Mouse (Mus musculus) kidney, postnatal 0 days (tissue): ENCODE results near the gene Far2. TPM values are rescaled to one million over a fixed set of nuclear protein-coding genes. Genes with fewer than 3 reads are reported as not detected.
A peak's percentile ranks its signal among the peaks of the same experiment; 100 is the strongest.

ENCODE experiments used
- ATAC-seq: fragments of 200-750 bp; cut with Nextera tagmentation; replicated peaks from 2 replicates; pipeline ENCODE4 v1.8.0; 2017; ENCODE audit warnings: low read depth, moderate number of reproducible peaks, moderate TSS enrichment, moderate library complexity; ENCODE audit not compliant: low FRiP score
- DNase-seq: peaks from one replicate; pipeline ENCODE4 v3.0.0-alpha.2; 2016; ENCODE audit warnings: low spot score
- H3K27ac ChIP-seq: fragments of 300-500 bp; sonication (generic); 2 replicates; pipeline ENCODE4 v1.5.1; 2014; ENCODE audit warnings: mild to moderate bottlenecking
- H3K27me3 ChIP-seq: fragments of 300-500 bp; sonication (generic); 2 replicates; pipeline ENCODE4 v1.6.1; 2014; ENCODE audit warnings: low read length, mixed read lengths; ENCODE audit not compliant: insufficient read depth
- H3K36me3 ChIP-seq: fragments of 300-500 bp; sonication (generic); 2 replicates; pipeline ENCODE4 v1.6.1; 2014; ENCODE audit warnings: low read length, mixed read lengths; ENCODE audit not compliant: insufficient read depth
- H3K4me1 ChIP-seq: fragments of 300-500 bp; sonication (generic); replicated peaks from 2 replicates; pipeline ENCODE4 v1.6.1; 2014; ENCODE audit warnings: antibody characterized with exemption, low read length, mixed read lengths; ENCODE audit not compliant: insufficient read depth
- H3K4me2 ChIP-seq: fragments of 300-500 bp; sonication (generic); 2 replicates; pipeline ENCODE4 v1.6.1; 2014; ENCODE audit warnings: mild to moderate bottlenecking, low read length, moderate library complexity, mixed read lengths
- H3K4me3 ChIP-seq: fragments of 300-500 bp; sonication (generic); replicated peaks from 2 replicates; pipeline ENCODE4 v1.5.1; 2014; ENCODE audit warnings: low read depth, low read length
- H3K9ac ChIP-seq: fragments of 300-500 bp; sonication (generic); 2 replicates; pipeline ENCODE4 v1.6.1; 2014; ENCODE audit warnings: low read depth, low read length
- H3K9me3 ChIP-seq: fragments of 300-500 bp; sonication (generic); replicated peaks from 2 replicates; pipeline ENCODE4 v1.6.1; 2016; ENCODE audit warnings: low read length, inconsistent platforms, mixed read lengths
- CTCF ChIP-seq: IDR thresholded peaks from 2 replicates; pipeline ENCODE4 v1.5.1; 2016; ENCODE audit warnings: antibody characterized with exemption, low read depth, mild to moderate bottlenecking, moderate library complexity
- WGBS: fragments of 180-500 bp; shearing (Covaris S2); extraction: QIAGEN DNeasy Blood & Tissue Kit; methylation state at CpG from one replicate; pipeline ENCODE4 v1.1.7; 2014; 5-methylcytosine and 5-hydroxymethylcytosine counted together
- polyA plus RNA-seq: library from polyadenylated mRNA; unstranded; fragments of >200 nt; fragmentation: Nextera tagmentation; extraction: Ambion mirVana; gene quantifications from 2 replicates; pipeline ENCODE4 v1.2.1, GENCODE M21; 2015

Gene Far2
- polyA plus RNA-seq, 1 experiment from 2014 or later: 3.2 TPM

- 41% methylated on average over 3 of the region's 3 CpGs for WGBS
- Histone ChIP-seq H3K4me3 (no peak overlapping the region), H3K4me2 (no peak overlapping the region), H3K27ac (no peak overlapping the region), H3K27me3 (no peaks in the 10 kb centered on the region), H3K36me3 (no peaks in the 10 kb centered on the region), H3K4me1 (no peaks in the 10 kb centered on the region), H3K9ac (no peak overlapping the region), H3K9me3 (no peaks in the 10 kb centered on the region)
- DNase-seq: peak; percentile 11
- TF ChIP-seq CTCF: no peak
- no peak for ATAC-seq
Measured at GRCm38 (mm10) chr6:148172904-148173303, 125.8 kb downstream of the Far2 start.

GRCm38 (mm10) chr6:148185694-148186093 lies 138.6 kb downstream of the Far2 start:
- ATAC-seq (no peak), DNase-seq (no peak)
- Histone ChIP-seq H3K9me3 (no peaks in the 10 kb centered on the region), H3K4me1 (no peaks in the 10 kb centered on the region), H3K36me3 (peaks cover 55% of the 10 kb centered on the region), H3K4me2 (no peak overlapping the region), H3K4me3 (no peak overlapping the region), H3K9ac (no peak overlapping the region), H3K27me3 (no peaks in the 10 kb centered on the region), H3K27ac (no peak overlapping the region)
- 94% methylated on average over 1 of the region's 1 CpGs for WGBS
- TF ChIP-seq CTCF: no peak

GRCm38 (mm10) chr6:148193972-148194701 lies 147.1 kb downstream of the Far2 start:
- WGBS: 72% methylated on average over 6 of the region's 6 CpGs
- Histone ChIP-seq H3K27ac (0 out of 2 replicates have a peak overlapping the region, but pooled peaks have one; percentile 0), H3K27me3 (no peaks in the 10 kb centered on the region), H3K4me2 (no peak overlapping the region), H3K4me3 (no peak overlapping the region), H3K9me3 (no peaks in the 10 kb centered on the region), H3K4me1 (no peaks in the 10 kb centered on the region), H3K36me3 (peaks cover 28% of the 10 kb centered on the region), H3K9ac (no peak overlapping the region)
- no peak for DNase-seq
- ATAC-seq: no peak
- TF ChIP-seq CTCF: no peak

- TF ChIP-seq CTCF: no peak
- no peak overlapping the region for H3K4me2 ChIP-seq
- WGBS: 69% methylated on average over 2 of the region's 2 CpGs
- no peak for ATAC-seq
- no peaks in the 10 kb centered on the region for H3K9me3 ChIP-seq
- no peak overlapping the region for H3K9ac ChIP-seq
- H3K27me3 ChIP-seq: no peaks in the 10 kb centered on the region
- peaks cover 33% of the 10 kb centered on the region for H3K36me3 ChIP-seq
- H3K4me1 ChIP-seq: no peaks in the 10 kb centered on the region
- no peak overlapping the region for H3K27ac ChIP-seq
- no peak overlapping the region for H3K4me3 ChIP-seq
- no peak for DNase-seq
Measured at GRCm38 (mm10) chr6:148199177-148199576, 152.1 kb downstream of the Far2 start.

- peaks cover 35% of the 10 kb centered on the region for H3K36me3 ChIP-seq
- no peak overlapping the region for H3K27ac ChIP-seq
Measured at GRCm38 (mm10) chr6:148199729-148200128, 152.7 kb downstream of the Far2 start.

GRCm38 (mm10) chr6:148205134-148205533 lies 158.1 kb downstream of the Far2 start:
- H3K4me3 ChIP-seq: no peak overlapping the region
- H3K27me3 ChIP-seq: no peaks in the 10 kb centered on the region
- no peak for TF ChIP-seq CTCF
- no peaks in the 10 kb centered on the region for H3K9me3 ChIP-seq
- WGBS: 71% methylated on average over 1 of the region's 1 CpGs
- no peaks in the 10 kb centered on the region; the same call in 1 of the 2 replicates for H3K4me1 ChIP-seq
- H3K4me2 ChIP-seq: no peak overlapping the region
- no peak overlapping the region for H3K27ac ChIP-seq
- H3K9ac ChIP-seq: no peak overlapping the region
- no peak for DNase-seq
- no peak for ATAC-seq
- H3K36me3 ChIP-seq: peaks cover 31% of the 10 kb centered on the region; the same call in 1 of the 2 replicates

More at GRCm38 (mm10) chr6:148199729-148200128, 152.7 kb downstream of the Far2 start:
- ATAC-seq (no peak), DNase-seq (no peak)
- no peak for TF ChIP-seq CTCF
- Histone ChIP-seq H3K4me3 (no peak overlapping the region), H3K27me3 (no peaks in the 10 kb centered on the region), H3K9ac (no peak overlapping the region), H3K9me3 (no peaks in the 10 kb centered on the region), H3K4me1 (no peaks in the 10 kb centered on the region), H3K4me2 (no peak overlapping the region)
- 84% methylated on average over 3 of the region's 3 CpGs for WGBS
